Mouse (Mus musculus) thymus, postnatal 0 days (tissue): ENCODE data around the gene Mfn2. TPM values are rescaled to one million over a fixed set of nuclear protein-coding genes. Genes with fewer than 3 reads are reported as not detected.

Experiments used
- DNase-seq: peaks from one replicate; pipeline ENCODE4 v3.0.0-alpha.2; 2015; ENCODE audit warnings: low spot score
- polyA plus RNA-seq: library from polyadenylated mRNA; unstranded; fragments of >200 nt; fragmentation: Nextera tagmentation; extraction: Ambion mirVana; gene quantifications from 2 replicates; pipeline ENCODE4 v1.2.1, GENCODE M21; 2015

Mfn2 gene
- polyA plus RNA-seq, 1 experiment from 2014 or later, result 18.8 TPM

DNA sequence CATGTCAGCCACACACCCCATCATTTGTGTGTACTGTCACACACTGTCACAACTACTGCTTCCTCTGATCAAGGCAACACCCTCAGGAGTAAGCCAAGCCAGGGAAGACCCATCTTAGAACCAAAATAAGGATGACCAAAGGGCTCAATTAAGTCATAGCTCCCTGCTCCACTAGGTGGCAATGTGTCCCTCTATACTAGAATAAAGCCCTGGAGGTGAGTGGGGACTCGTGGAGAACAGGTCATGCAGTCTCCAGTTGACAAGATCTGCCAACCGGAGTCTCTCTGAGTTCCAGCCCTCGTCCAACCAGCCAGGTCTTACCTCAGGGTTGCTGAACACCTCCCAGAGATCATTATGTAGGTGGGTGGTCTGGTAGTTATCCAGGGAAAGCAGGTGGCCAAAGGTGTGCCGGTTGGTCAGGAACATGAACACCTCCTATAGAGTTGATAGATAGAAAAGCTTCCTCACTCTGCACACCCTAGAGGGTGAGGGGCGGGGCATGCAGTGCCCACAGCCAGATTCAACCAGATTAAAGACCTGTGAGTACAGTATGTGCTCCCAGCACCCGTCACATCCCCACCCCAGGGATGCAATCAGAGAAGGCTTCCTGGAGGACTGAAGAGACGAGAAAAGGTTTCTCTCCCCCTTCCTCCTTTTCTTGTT lies 14.1 kb upstream of the Mfn2 start:
- DNase-seq, result peak; percentile 42

GRCm38 (mm10) chr4:147909486-147909885 lies 5.0 kb upstream of the Mfn2 start:
- no peak for DNase-seq

DNA sequence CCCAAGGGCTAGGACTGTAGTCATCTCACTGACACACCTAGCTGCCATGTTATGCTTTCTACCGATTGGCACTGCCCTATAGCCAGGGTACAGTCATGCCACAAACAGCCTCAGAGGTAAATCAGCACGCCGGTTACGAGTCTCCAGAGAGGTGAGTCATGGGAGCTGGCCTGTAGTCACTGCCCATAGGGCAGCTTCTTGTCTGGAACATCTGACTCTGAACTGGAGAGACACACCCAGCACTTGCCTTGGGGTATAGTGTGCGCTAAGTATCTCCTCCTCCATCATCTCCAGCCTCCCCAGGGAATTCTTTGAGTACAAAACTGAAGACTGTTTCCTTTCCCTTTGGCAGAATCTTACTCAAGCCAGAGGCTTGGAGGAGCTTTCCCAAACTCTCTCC lies 1.7 kb upstream of the Mfn2 start:
- DNase-seq, result no peak

DNA sequence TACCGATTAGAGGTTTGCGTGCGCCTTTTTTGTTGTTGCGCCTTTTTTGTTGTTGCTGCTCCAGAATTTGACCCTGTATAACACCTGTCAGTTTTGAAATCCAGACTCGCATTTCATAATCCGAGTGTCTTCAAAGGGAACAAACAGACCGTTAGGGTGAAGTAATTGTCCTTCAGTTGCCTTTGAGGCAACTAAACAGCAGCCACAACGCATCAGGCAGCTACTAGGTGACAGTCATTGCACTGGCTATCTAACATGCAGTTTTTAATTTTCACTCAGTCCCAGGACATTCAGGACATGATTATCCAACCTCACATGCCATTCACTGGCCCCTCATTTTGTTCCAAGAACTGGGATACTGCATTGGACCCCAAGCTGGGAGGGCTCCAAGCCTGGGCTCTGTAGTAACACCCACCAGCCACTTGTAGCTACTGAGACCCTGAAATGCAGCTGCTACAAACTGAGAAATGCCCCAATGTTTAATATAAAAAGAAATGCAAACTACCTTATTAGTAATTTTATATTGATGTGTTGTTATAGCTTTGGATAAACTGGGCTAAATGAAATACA lies 671 bp upstream of the Mfn2 start:
- no peak for DNase-seq

- no peak for DNase-seq
Measured at GRCm38 (mm10) chr4:147903601-147904000, 903 bp downstream of the Mfn2 start.

DNA sequence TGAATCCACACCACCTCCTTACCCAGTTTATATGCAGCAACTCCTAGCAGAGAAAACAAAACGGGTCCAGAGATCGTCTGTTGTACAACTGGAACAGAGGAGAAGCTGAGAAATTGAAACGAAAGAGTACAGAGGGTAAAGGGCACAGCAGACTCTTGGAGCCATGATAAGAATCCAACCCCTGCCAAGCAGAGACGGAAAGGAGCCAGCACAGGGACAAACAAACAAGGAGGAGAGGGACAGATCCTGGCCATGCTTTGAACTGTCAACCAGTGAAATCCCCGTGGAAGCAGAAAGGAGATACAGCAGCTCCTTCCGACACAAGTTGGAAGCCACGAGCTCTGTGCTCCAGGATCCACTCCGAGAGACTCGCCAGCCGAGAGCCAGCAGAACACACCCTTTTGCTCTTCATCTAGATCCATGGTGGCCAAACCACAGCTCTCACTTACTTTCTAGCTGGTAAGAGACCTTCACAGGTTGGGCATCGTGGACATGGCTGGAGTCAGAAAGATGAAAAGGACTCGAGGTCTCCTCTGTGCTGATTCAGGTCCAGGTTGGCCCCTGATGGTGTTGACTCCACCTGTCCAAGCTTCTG lies 1.5 kb downstream of the Mfn2 start:
- DNase-seq, result no peak

GRCm38 (mm10) chr4:147900452-147900851 lies 4.1 kb downstream of the Mfn2 start:
- no peak for DNase-seq

DNA sequence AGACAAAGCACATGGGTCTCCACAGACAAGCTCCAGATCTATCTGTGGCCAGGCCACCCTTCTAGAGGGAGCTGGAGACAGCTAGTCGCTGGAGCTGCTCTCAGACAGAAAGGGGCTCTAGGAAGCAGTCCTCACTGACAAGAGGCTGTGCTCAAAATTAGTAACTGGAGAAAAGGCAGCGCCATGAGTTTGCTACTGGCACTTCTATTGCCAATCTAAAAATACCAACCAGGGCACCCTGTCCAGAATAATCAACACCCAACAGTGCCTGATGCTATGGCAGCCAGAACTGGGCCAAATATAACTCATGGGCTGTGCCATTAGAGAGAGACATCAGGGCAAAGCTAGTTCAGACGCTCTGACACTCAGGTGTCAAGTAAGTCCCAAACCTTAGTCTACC lies 7.2 kb downstream of the Mfn2 start:
- no peak for DNase-seq

- no peak for DNase-seq
Measured at GRCm38 (mm10) chr4:147896411-147896810, 8.1 kb downstream of the Mfn2 start.

- DNase-seq, result no peak
Measured at GRCm38 (mm10) chr4:147895815-147896330, 8.6 kb downstream of the Mfn2 start.

DNA sequence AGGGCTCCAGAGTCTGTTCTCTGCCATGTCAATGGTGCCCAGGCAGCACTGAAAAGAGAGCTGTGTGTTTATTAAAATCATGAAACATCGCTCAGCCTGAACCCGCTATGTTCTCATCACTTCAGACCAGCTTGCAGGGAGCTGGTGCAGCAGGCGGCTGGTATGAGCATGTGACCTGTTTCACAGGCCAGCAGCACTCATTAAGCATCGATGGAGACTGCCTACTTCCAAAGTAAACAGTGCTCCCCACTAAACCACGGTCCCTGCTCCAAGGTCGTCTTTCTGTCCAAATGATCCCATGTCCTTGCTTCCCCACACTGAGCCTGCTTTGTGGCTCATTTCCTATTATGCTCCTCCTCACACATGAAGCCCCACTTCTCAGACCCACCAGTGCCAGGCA lies 14.2 kb downstream of the Mfn2 start:
- no peak for DNase-seq

GRCm38 (mm10) chr4:147888237-147888636 lies 16.3 kb downstream of the Mfn2 start:
- no peak for DNase-seq

GRCm38 (mm10) chr4:147887277-147887676 lies 17.2 kb downstream of the Mfn2 start:
- DNase-seq, result no peak

DNA sequence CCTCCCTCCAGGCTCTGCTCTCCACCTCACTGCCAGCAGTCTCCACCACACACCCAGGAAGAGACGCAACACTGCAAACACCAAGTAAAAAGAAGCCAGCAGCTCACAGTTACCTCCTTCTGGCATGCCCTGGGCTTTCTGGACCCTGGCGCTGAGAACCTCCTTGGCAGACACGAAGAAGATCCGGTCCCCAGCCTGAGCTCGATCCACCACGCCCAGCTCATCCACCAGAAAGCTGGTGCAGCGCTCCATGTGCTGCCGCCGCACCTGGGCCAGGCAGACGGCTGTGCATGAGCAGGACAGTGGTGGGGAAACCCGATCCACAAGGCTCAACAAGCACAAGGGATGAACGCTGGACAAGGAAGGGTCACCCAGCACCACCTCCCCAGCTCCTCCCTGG lies 18.3 kb downstream of the Mfn2 start:
- no peak for DNase-seq

GRCm38 (mm10) chr4:147884138-147884537 lies 20.4 kb downstream of the Mfn2 start:
- DNase-seq, result no peak

DNA sequence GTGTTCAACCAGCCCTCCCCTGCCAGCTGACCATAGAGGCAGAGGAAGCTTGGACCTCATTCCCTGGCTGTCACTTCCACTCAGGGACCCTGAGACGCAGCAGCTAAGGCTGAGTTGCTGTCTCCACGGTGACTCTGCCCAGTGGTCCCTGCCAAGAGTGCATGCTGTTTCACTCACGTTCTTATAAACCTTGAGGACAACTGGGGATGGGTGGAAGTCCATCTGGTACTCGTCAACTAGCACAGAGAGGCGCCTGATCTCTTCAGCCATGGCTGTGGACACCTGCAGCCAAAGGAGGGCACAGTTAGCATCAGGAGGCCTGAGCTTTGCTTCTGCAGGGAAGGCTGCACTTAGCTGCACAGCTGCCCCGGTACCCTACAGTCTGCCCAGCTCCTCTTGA lies 21.5 kb downstream of the Mfn2 start:
- no peak for DNase-seq

DNA sequence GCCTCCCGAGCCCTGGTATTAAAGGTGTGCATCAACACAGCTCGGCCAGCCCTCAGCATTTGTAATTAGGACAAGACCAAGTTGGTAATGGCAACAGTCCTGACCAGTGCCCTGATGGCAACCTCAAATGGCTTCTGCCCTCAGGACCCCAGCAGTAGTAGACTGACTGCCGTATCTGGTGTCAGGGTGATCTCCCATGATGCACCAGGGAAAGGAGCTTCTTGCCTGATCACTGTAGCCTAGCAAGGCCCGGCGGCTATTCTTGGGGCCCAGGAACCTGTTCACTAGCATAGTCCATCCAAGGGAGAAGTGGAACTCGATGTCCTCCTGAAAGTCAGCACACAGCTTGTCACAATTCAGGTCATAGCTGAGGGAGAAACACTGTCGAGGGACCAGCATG lies 22.7 kb downstream of the Mfn2 start:
- DNase-seq, result no peak

- DNase-seq, result no peak
Measured at GRCm38 (mm10) chr4:147879865-147880264, 24.6 kb downstream of the Mfn2 start.

- no peak for DNase-seq
Measured at GRCm38 (mm10) chr4:147879456-147879855, 25.0 kb downstream of the Mfn2 start.

DNA sequence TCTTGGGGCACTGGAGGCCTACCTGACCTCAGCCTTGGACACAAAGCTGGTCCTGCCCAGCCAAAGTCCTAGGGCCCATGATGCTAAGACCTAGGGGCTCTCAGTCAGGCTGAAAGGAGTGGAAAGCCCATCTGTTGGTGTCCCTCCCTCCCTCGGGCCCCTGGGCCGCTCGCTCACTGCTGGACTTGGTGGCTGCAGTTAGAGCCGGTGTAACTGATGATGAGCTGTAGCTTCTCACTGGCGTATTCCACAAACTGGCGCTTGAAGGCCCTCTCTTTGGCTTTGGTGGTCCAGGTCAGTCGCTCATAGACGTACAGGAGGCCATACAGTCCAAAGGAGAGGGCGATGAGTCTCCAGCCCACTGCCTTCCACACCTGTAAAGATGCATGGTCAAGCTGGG lies 26.0 kb downstream of the Mfn2 start:
- DNase-seq, result no peak

DNA sequence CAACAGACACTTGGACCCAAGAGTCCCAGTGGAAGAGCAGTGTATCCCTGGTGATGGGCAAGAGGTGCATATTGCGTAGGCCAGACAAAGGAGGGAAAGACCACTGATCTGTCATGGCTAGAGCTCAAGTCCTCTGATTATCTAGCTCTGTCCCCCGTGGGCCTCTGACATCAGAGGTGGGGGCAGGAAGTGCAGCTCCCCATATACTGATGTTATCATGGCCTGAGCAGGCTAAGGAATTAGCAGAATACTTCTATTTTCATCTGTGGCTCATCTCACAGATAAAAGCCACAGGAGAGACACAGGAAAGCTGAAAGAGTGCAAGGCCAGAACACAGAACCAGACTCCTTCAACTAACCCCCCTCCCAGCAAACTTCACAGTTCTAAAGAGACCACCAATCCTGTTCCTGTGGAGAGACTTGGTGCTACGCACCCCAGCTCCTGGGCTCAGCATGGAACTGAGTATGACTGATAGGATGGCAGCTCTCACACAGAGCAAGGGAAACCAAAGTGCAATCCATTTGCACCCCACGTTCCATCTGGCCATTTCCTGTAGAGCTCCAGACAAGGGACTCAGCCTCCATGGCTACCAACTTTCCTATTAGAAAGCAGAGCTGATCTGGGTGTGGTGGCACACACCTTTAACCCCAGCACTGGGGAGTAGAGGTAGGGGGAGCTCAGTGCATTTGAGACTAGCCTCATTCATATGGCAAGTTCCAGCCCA lies 28.5 kb downstream of the Mfn2 start:
- no peak for DNase-seq

DNA sequence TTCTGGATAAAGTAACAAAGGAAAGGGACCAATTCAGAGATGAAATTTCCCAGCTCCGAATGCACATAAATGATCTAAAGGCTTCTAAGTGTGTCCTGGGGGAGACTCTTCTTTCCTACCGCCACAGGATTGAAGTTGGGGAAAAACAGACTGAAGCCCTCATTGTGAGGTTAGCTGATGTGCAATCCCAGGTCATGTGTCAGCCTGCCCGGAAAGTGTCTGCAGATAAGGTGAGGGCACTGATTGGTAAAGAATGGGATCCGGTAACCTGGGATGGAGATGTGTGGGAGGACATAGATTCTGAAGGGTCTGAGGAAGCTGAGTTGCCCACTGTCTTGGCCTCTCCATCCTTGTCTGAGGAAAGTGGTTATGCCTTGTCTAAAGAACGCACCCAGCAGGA lies 35.3 kb downstream of the Mfn2 start:
- no peak for DNase-seq
